ENCODE assay signal across 14 mouse cellular contexts in the genomic region with DNA sequence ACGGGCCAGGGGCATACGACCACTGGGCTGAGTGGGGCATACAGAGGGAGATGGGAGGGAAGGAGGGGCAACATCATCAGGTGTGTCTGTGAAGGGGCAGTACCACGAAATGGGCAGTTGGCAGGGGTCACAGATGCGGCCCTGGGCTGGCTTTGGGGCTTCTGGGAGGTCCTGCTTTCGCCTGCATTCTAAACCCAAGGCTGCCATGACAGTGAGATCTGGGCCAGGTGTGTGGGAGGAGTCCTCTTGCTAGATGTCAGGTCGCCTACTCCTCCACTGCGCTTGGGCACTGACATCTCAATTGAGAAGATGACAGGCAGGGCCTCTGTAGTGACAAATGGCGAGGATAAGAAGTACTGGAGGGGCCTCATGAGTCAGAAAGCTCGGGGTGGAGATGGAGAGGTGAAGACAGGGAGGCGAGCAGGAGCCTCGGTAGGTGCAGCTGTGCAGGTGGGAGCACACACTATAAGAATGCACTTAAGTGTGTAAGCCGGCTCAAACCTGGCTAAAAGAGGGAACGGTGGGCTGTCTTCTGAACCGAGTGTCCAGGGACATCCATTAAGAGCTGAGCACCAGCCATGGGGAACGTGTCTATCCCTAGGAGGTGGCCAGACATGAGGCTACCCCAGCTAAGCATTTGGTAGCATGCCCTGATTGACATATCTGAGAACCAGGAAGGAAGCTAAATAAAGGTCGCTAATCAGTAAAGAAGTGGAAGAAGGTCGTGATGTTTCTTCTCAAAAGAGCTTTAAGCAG. TPM values are rescaled to one million over a fixed set of nuclear protein-coding genes. Genes with fewer than 3 reads are reported as not detected.
DNase-seq lines count a peak whose midpoint lies in the region; ATAC-seq and TF ChIP-seq lines count a peak whose summit lies in the region.
"Had no signal": no experiment of that assay in that cellular context is flagged by ENCODE, and none has a peak within 500 bp of the region (broad histone marks: within the 10 kb centered on the region; RNA-seq: fewer than 3 reads in every experiment).

No protein-coding gene starts in this region.

- no peaks in the 10 kb centered on the region for H3K9me3 ChIP-seq in embryonic facial prominence, embryonic 14.5 days (ENCODE audit: control insufficient read depth, low read length)
- no peaks in the 10 kb centered on the region for H3K9me3 ChIP-seq in liver, embryonic 15.5 days (replicated peaks)
- H3K9me3 ChIP-seq: embryonic facial prominence, embryonic 12.5 days; hindbrain, embryonic 15.5 days; midbrain, embryonic 12.5 days; stomach, embryonic 15.5 days had no signal

- H3K4me1 ChIP-seq in embryonic facial prominence, embryonic 14.5 days (ENCODE audit: control insufficient read depth, insufficient read depth, low read length): peaks cover 37% of the 10 kb centered on the region
- peaks cover 86% of the 10 kb centered on the region for H3K4me1 ChIP-seq in liver, embryonic 15.5 days (replicated peaks)

- no peak overlapping the region for H3K9ac ChIP-seq in embryonic facial prominence, embryonic 14.5 days (ENCODE audit: low read depth, low read length)
- H3K9ac ChIP-seq in liver, embryonic 15.5 days: peak overlapping the region; percentile 31
- H3K9ac ChIP-seq: embryonic facial prominence, embryonic 12.5 days; hindbrain, embryonic 15.5 days; midbrain, embryonic 12.5 days; stomach, embryonic 15.5 days had no signal

- H3K36me3 ChIP-seq in embryonic facial prominence, embryonic 14.5 days (ENCODE audit: control insufficient read depth, insufficient read depth, low read length): no peaks in the 10 kb centered on the region
- peaks cover 48% of the 10 kb centered on the region for H3K36me3 ChIP-seq in liver, embryonic 15.5 days (replicated peaks)
- H3K36me3 ChIP-seq: embryonic facial prominence, embryonic 12.5 days; hindbrain, embryonic 15.5 days; midbrain, embryonic 12.5 days; stomach, embryonic 15.5 days had no signal

- no peak overlapping the region for H3K4me3 ChIP-seq in left cerebral cortex, adult 2 months
- H3K4me3 ChIP-seq in embryonic facial prominence, embryonic 14.5 days (ENCODE audit: low read depth, low read length): no peak overlapping the region
- no peak overlapping the region for H3K4me3 ChIP-seq in liver, embryonic 15.5 days (replicated peaks)
- H3K4me3 ChIP-seq: embryonic facial prominence, embryonic 12.5 days; hindbrain, embryonic 15.5 days; midbrain, embryonic 12.5 days; stomach, embryonic 15.5 days had no signal

- 72% methylated on average over 17 of the region's 17 CpGs for WGBS in embryonic facial prominence, embryonic 14.5 days
- 57% methylated on average over 17 of the region's 17 CpGs for WGBS in liver, embryonic 15.5 days (ENCODE audit: insufficient replicate concordance)

- H3K27ac ChIP-seq in left cerebral cortex, adult 2 months: peak overlapping the region; percentile 87
- H3K27ac ChIP-seq in embryonic facial prominence, embryonic 14.5 days (replicated peaks; ENCODE audit: low read depth, low read length): 0 out of 2 replicates have a peak overlapping the region, but pooled peaks have one; percentile 10
- H3K27ac ChIP-seq in liver, embryonic 15.5 days (replicated peaks): peak overlapping the region; percentile 98
- H3K27ac ChIP-seq: embryonic facial prominence, embryonic 12.5 days; midbrain, embryonic 12.5 days had no signal

- no peaks in the 10 kb centered on the region for H3K27me3 ChIP-seq in embryonic facial prominence, embryonic 14.5 days (replicated peaks; ENCODE audit: control insufficient read depth, insufficient read depth, low read length)
- H3K27me3 ChIP-seq in liver, embryonic 15.5 days: no peaks in the 10 kb centered on the region; the same call in 1 of the 2 replicates
- H3K27me3 ChIP-seq: embryonic facial prominence, embryonic 12.5 days; hindbrain, embryonic 15.5 days; stomach, embryonic 15.5 days had no signal

- no peak for ATAC-seq in embryonic facial prominence, embryonic 14.5 days (ENCODE audit: low read depth)
- ATAC-seq in liver, embryonic 15.5 days (ENCODE audit: insufficient read depth): no peak
- ATAC-seq: activated CD4-positive, CD25-positive, alpha-beta regulatory T cell, adult 4 months had no signal

- intact Hi-C loops in heart, postnatal 25 days (cut with DNase I): no loop called here
- intact Hi-C loops in left cerebral cortex, adult 2 months (cut with DNase I): no loop called here
- intact Hi-C loops in left cerebral cortex, postnatal 4 days (cut with DNase I): no loop called here

- no peak for TF ChIP-seq CTCF in left cerebral cortex, adult 2 months (IDR thresholded peaks at IDR 0.05)

- peak; percentile 91 for DNase-seq in heart, adult 11 months
- DNase-seq in heart, postnatal 25 days (ENCODE audit: low spot score): no peak
- DNase-seq in left cerebral cortex, adult 2 months (ENCODE audit: extremely low spot score in 1 of 2, low spot score in 2 of 2): no peak
- no peak for DNase-seq in left cerebral cortex, postnatal 4 days
- no peak for DNase-seq in embryonic facial prominence, embryonic 14.5 days (ENCODE audit: low spot score)
- DNase-seq in retina, postnatal 1 day: no peak
- DNase-seq in T-cell, adult 2 months (ENCODE audit: low spot score): no peak
- DNase-seq: kidney, adult 18-20 months had no signal

- no peak overlapping the region for H3K4me2 ChIP-seq in embryonic facial prominence, embryonic 14.5 days (ENCODE audit: low read depth, low read length)
- peak overlapping the region; percentile 79 for H3K4me2 ChIP-seq in liver, embryonic 15.5 days
- H3K4me2 ChIP-seq: embryonic facial prominence, embryonic 12.5 days; hindbrain, embryonic 15.5 days; midbrain, embryonic 12.5 days; stomach, embryonic 15.5 days had no signal

RNA-seq across cellular contexts. Expression of a gene that starts 37.6 kb away (rescaled TPM):
- total RNA-seq in heart, postnatal 25 days (2021): 100 to 1,000 TPM; 115 to 127 TPM
- total RNA-seq in left cerebral cortex, adult 2 months (2021): 100 to 1,000 TPM; 185 to 189 TPM
- total RNA-seq in left cerebral cortex, postnatal 4 days (2021): 10 to 100 TPM; 32.9 to 40.7 TPM
- 29.1 and 30.4 TPM in 2 replicates for polyA plus RNA-seq in embryonic facial prominence, embryonic 14.5 days (2014; fragmentation: Nextera tagmentation; extraction: Ambion mirVana)
- polyA plus RNA-seq in liver, embryonic 15.5 days (2015; fragmentation: Nextera tagmentation; extraction: Ambion mirVana): 69.7 and 71.6 TPM in 2 replicates

Comparison
In these comparisons a context has a peak if more than half of its experiments do, and no peak if none do; other contexts are left out.
1. H3K27ac ChIP-seq: peak in every context shown above with its lines; median percentile 98 in liver, embryonic 15.5 days; 87 in left cerebral cortex, adult 2 months; 10 in embryonic facial prominence, embryonic 14.5 days.